Mouse (Mus musculus) layer of hippocampus, adult 2 months (tissue): Measurements from ENCODE around the gene Clip2. TPM values are rescaled to one million over a fixed set of nuclear protein-coding genes. Genes with fewer than 3 reads are reported as not detected.

Experiments
- DNase-seq, 2 experiments: peaks; one replicate each; pipeline ENCODE4 v3.0.0; 2022; ENCODE audit warnings: low spot score in 2 of 2
- H3K27ac ChIP-seq: fragments of 200-600 bp; 2 replicates; pipeline ENCODE4 v1.8.1; 2022
- H3K4me3 ChIP-seq: fragments of 200-600 bp; 2 replicates; pipeline ENCODE4 v1.8.1; 2022; ENCODE audit warnings: mild to moderate bottlenecking
- CTCF ChIP-seq: fragments of 200-600 bp; conservative IDR thresholded peaks from 2 replicates; pipeline ENCODE4 v1.8.1; 2022; ENCODE audit warnings: antibody characterized with exemption, mild to moderate bottlenecking, moderate library complexity
- total RNA-seq, 2 experiments: library from RNA; stranded (reverse); gene quantifications; 2 replicates each; pipeline ENCODE4 v1.2.3; 2021

Gene Clip2
- total RNA-seq, 2 experiments from 2014 or later: 90.0 to 99.3 TPM

GRCm38 (mm10) chr5:134576517-134577220, 24.4 kb upstream of the Clip2 start:
- DNase-seq: no peak
- Histone ChIP-seq H3K4me3 (no peak overlapping the region), H3K27ac (no peak overlapping the region)
- TF ChIP-seq CTCF: peak; percentile 46

DNA sequence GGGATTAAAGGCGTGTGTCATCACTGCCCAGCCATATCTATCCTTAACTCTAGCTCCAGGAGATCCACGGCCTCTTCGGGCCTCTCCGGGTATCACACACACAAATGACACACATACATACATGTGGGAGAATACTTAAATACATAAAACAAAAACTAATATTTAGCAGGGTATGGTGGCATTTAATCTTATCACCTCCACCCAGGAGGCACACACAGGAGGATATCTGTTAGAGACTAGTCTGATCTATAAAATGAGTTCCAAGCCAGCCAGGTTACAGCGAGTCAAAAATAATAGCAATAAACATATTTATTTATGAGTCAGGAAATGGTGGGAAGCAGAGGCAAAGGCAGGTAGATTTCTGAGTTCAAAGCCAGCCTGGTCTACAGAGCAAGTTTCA, 23.6 kb upstream of the Clip2 start:
- Histone ChIP-seq H3K4me3 (no peak overlapping the region), H3K27ac (no peak overlapping the region)
- DNase-seq: no peak
- no peak for TF ChIP-seq CTCF

DNA sequence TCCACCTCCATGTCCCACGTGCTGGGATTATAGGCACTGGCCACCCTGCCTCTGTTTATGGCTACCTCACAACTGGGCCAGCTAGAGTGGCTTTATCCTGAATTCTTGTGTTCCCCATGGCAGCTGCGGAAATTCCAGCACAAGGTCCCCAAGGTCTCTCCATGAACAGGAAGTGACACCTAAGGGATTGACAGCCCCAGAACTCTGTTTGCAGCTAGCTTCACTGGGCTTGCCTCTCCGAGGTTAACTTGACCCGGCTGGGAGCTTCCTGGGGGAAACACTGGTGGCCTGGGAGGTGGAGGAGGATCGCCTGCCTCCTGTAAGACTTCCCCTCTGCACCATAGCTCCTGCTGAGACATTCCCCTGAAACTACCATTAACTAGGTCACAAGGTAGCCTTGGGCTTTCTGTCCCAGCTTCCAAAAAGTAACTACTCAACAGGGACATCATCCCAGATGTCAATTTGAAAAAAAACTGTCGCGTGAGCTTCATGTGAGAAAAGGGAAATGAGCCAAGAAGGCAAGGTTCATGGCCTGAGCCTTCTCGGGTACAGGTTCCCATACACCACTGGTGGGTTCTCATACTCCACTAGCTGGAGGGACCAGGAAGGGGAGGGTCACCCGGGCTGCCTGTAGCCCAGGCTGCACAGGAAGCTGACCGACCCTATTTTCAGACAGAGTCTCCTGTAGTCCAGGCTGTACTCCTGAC, 20.4 kb upstream of the Clip2 start:
- peak overlapping the region; percentile 55; the same call in 1 of the 2 replicates for H3K4me3 ChIP-seq
- no peak for TF ChIP-seq CTCF
- H3K27ac ChIP-seq: peak overlapping the region; percentile 84; the same call in 1 of the 2 replicates
- no peak for DNase-seq

- H3K27ac ChIP-seq: peak overlapping the region; percentile 84
- H3K4me3 ChIP-seq: peak overlapping the region; percentile 55
- no peak for TF ChIP-seq CTCF
- peak in 1 of 2 experiments; percentile 53 for DNase-seq
Measured at GRCm38 (mm10) chr5:134571730-134572507, 19.7 kb upstream of the Clip2 start.

DNA sequence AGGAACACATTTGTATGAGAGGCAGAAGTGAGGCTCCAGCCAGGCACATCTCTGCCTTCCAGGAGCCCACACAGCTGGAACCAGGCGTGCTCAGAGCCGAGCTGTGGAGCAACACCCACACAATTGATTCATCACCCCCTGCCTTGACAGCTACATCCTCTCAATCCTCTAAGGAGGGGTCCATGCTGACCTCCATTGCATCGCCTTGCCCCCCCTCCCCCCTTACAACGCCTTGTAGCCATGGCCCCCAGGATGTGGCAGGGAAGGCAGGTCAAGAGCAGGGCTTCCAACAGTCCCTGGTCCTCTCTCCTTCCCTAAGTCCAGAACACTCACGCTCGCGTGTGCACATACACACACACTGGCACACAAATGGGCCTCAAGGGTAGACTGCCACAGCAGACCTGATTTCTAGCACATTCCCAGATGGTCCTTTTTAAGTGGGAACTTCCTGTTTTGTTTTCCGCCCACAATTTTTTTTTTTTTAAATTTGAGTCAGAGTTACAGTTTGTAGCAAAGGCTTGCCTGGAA, 16.8 kb upstream of the Clip2 start:
- peak overlapping the region; percentile 64 for H3K27ac ChIP-seq
- no peak for TF ChIP-seq CTCF
- no peak for DNase-seq
- H3K4me3 ChIP-seq: no peak overlapping the region

DNA sequence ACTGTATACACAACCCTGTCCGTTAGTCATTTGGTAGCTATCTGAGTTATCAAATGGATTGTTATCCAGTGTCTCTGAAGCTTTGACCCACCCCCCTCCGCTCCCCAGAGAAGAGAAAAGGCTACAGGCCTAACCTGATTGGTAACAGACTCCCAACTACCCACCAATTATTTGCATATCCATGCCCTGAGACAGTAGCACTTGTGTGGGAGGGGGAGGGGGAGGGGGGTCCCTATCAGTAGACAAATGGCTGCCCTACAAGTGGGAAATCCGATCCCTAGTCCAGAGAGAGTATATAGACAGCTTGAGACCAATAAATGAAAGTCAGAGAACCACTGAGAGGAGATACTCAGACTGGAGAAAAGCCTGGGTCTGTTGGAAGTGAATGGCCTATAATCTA, 15.8 kb upstream of the Clip2 start:
- Histone ChIP-seq H3K4me3 (no peak overlapping the region), H3K27ac (no peak overlapping the region)
- no peak for DNase-seq
- no peak for TF ChIP-seq CTCF

- no peak for TF ChIP-seq CTCF
- no peak overlapping the region for H3K27ac ChIP-seq
- DNase-seq: no peak
- no peak overlapping the region for H3K4me3 ChIP-seq
Measured at GRCm38 (mm10) chr5:134567445-134567844, 15.2 kb upstream of the Clip2 start.

DNA sequence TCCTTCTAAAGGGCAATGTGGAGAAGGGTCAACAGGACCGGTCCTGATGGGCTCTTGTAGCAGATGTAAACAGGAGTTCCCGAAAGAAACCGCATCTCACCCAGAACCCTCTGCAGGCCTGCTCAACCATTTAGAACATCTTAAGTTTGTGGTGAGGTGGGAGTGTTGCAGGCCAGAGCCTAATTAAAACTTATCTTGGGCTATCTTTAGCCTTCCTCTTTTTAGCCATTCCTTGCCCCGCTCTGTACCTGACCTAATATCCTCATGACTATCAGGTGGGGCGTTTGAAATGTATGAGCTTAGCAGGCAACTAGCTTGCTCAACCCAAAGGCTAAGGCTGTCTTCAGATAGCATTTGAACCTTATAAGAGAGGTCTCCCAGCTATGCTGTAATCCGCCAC, 13.5 kb upstream of the Clip2 start:
- H3K4me3 ChIP-seq: no peak overlapping the region
- no peak for DNase-seq
- no peak for TF ChIP-seq CTCF
- H3K27ac ChIP-seq: no peak overlapping the region

- no peak for TF ChIP-seq CTCF
- Histone ChIP-seq H3K4me3 (no peak overlapping the region), H3K27ac (no peak overlapping the region)
- DNase-seq: no peak
Measured at GRCm38 (mm10) chr5:134564272-134564671, 12.0 kb upstream of the Clip2 start.

DNA sequence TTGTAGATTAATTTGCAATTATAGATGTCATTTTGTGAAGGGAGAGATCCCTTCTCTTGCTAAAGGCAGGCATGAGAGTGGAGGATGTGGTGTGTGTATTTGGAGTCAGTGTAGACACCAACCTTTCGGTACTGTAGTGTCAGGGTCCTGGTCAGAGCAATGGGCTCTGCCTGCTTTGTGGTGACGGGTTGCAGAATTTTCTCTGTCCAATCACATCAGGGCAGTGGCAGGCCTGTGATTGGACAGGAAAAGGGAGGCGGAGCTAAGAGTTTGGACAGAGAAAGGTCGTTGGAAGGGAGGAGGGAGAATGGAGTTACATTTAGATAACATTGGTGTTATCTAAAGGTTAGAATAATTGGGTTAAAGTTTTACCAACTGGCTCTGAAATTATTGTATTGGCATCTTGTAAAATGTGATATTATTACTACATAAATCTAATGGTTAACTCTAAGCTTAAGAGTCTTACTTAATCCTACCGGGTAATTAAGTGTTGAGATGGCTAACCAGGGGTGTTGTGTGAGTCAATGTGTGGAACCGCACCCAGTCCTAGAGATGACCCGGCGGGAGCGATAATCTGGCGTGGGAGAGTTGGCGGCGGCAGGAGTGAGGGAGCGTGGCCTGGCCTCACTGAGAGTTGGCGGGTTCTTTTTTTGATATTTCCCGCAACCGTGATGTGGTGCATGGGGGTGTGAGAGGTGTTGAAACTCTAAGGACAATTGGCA, 8.4 kb upstream of the Clip2 start:
- Histone ChIP-seq H3K27ac (no peak overlapping the region), H3K4me3 (no peak overlapping the region)
- TF ChIP-seq CTCF: no peak
- DNase-seq: no peak

GRCm38 (mm10) chr5:134560071-134560449, 7.8 kb upstream of the Clip2 start, which contains the start of gene Syna:
Gene Syna, minus strand, starts transcription at chr5:134560171.
- no peak for TF ChIP-seq CTCF
- Histone ChIP-seq H3K4me3 (no peak within 1 kb of the TSS), H3K27ac (no peak within 1 kb of the TSS)
- no peak for DNase-seq

DNA sequence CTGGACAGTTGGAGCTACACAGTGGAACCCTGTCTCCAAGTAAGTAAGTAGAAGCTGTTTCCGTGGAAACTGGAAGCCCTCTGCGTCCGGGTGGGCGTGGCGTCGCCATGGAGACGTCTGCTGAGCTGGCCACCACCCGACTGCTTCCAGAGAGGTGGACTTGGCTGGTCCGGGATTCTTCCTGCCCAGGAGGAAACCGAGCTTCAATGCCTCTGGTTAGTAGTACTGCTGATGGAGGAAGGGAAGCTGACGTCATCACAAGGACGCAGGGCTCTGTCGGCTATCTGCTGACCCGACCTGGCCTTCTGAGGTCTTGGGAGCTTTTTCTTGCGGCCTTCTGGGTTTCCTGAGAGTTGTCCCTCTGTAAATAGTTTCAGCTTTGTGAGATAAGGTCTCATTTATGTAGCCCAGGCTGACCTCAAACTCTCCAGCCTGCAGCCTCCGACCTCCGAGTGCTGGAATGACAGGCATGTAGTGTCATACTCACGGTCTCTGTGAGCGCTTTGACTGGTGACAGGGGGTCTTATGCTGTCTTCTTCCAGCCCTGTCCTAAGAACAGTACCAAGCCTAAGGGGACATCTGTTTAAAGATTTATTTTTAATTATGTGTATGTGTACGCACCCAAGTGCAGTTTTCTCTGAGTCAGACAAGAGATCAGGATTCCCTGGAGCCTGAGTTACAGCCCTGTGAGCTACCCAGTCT, 3.4 kb upstream of the Clip2 start:
- Histone ChIP-seq H3K27ac (peak overlapping the region; percentile 81), H3K4me3 (peak overlapping the region; percentile 17; the same call in 1 of the 2 replicates)
- peak; percentile 74 to 82 for DNase-seq
- TF ChIP-seq CTCF: no peak
